Mouse (Mus musculus) adrenal gland, adult (tissue): ENCODE data around the gene Anapc2.

Source experiments
- DNase-seq, 2 experiments: peaks; one replicate each; pipeline ENCODE4 v3.0.0; 2022 to 2023; ENCODE audit warnings: low spot score in 1 of 2; ENCODE audit not compliant: inconsistent age in 2 of 2

Anapc2 gene

GRCm38 (mm10) chr2:25271827-25272511 lies at the start of gene Anapc2, which contains the start of gene Ssna1:
Gene Anapc2, plus strand, starts transcription at chr2:25272478.
Gene Ssna1, minus strand, starts transcription at chr2:25272438.
- DNase-seq = peak; percentile 98 to 99

DNA sequence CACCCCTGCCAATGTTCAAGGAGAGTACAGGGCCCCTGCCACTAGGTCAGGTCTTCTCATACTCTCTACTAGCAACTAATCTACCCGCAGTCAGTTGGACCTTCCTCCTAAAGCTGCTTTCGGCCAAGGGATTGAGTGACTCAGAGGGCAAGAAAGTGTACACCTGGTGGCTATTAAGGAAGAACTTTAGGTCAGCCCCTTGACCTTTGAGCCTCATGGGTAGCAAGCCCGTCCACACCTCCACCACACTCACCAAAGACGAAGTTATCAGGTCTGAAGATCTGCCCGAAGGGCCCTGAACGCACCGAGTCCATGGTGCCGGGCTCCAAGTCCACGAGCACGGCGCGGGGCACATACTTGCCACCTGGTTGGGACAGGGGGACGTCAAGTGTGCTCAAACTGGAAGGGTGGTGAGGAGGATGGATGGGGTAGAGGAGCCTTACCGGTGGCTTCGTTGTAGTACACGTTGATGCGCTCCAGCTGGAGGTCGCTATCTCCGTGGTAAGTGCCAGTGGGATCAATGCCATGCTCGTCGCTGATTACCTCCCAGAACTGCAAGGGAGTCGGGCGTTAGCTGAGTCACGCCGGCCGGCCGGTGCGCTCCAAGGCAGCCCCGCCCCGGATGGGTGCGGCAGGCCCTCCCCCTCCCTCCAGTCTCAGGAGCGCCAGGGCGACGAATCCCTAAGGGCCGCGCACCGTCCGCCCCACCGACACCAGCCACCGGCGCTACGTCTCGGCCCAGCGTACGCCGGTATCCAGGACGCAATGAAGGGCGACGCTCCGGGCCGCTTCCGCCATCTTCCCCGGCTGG lies 48.4 kb upstream of the Anapc2 start:
- peak; percentile 94 to 97 for DNase-seq

DNA sequence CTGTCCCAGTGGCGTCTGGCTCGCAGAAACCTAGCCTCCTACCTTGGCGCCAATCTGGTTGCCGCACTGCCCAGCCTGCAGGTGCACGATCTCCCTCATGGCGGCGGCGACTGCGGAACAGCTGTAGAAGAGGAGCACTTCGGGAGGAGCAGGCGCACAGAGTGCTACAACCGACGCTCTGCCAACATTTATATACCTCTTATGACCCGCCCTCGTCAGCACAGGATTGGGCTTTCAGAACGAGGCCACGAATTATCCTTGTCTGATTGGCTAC lies 47.8 kb upstream of the Anapc2 start, which contains the start of gene Tubb4b:
TSS of gene Tubb4b (minus strand) at position 211 of the 274 bp plus-strand sequence.
- no peak for DNase-seq

- peak; percentile 99 for DNase-seq
These were observed 47.2 kb upstream of the Anapc2 start for GRCm38 (mm10) chr2:25224766-25225752.

DNA sequence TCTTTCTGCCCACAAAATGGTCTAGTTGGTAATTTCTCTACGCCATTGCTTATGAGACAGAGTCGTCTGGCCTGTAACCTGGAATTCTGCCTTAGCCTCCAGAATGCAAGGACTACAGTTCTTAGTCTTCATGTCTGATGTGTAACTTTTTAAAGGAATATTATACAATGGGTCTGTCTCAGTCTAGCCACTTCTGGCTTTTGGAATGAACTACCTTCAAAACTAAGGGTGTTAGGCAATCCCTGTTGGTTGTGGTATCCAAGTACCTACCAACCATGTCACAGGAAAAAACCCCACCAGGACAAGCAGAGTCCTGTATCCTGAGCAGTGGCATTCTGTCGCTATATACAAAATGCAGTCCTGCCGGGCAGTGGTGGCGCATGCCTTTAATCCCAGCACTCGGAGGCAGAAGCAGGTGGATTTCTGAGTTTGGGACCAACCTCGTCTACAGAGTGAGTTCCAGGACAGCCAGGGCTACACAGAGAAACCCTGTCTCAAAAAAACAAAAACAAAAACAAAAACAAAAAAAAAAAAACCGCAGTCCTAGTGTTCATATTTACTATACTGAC lies 46.4 kb upstream of the Anapc2 start:
- peak in 1 of 2 experiments; percentile 51 for DNase-seq

- peak in 1 of 2 experiments; percentile 48 for DNase-seq
These were observed 45.4 kb upstream of the Anapc2 start for GRCm38 (mm10) chr2:25226864-25227263.

DNA sequence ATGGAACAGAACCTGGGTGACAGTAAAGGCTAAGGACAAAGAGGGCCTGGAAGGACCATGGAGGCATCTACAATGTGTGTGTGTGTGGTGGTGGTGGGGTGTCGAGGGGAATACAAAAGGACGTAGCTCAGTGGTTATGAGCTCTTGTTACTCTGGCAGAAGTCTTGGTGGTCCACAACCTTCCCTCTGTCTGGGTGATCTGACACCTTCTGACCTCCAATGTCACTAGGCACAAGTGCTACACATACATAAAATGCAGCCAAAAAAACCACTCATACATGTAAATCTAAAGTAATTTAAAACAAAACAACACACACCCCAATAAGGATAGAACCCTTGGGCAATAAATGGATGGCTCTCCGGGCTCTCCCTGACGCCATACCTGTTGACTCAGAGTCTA lies 44.9 kb upstream of the Anapc2 start:
- no peak for DNase-seq

DNA sequence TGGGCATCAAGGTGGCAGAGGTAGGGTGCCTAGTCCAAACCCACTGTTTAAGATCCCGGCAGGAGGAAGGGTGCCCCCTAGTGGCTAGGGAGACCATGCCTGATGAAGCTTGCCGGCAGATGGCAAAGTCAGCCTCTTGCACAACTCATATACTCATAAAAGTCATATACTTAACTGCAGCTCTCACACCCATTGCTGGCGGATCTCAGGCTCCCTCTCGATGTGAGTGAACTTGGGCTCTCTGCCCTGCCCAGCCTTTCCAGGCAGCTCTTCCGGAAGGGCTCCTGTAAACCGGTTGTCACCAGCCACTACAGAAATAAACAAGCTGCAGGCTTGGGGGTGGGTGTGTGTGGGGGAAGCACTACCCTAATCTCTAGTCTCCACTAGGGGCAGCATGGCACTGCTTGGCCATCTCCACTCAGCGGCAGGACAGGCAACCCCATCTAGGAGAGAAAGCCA lies 43.8 kb upstream of the Anapc2 start:
- peak; percentile 89 to 96 for DNase-seq

DNA sequence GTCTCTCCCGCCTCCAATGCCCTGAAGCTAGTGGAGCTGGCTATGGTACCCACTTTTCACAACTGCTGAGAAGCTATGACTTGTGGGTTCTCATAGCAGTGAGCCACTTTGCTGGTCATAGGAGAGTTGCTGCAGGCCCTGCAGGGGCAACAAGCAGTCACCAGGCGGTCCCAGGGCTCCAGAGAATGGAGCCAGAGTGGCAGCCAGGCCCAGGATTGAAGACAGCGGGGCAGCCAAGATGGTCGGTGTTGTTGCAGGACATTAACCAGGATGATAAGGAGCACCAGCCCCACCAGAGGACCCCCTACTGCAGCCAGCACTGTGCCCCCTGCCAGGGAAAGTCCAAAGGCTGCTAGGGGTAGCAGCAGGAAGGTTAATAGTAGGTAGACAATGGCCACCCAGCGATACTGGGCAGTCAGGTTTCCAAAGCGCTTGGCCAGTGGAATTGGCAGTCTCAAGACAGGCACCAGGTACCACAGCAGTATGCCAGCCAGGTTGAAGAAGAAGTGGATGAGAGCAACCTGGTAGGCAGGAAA lies 43.2 kb upstream of the Anapc2 start:
- peak in 1 of 2 experiments; percentile 47 for DNase-seq

GRCm38 (mm10) chr2:25229582-25229981 lies 42.7 kb upstream of the Anapc2 start:
- DNase-seq = no peak

DNA sequence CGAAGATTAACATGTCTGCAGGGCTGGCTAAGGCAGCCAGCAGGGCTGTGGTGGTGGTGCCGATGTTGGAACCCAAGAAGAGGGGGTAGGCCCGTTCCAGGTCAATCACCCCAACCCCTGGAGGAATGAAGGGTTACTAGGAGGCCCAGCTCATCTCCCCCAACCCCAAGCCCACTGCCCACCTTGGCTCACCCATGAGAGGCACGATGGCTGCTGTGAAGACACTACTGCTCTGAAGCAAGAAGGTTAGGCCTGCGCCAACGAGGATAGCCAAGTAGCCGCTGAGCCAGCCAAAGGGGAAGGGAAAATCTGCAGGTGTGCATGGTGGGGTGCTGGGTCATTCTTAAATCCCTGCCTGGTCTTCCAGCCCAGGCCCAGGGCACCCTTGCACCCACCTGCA lies 41.7 kb upstream of the Anapc2 start:
- no peak for DNase-seq

- no peak for DNase-seq
These were observed 41.2 kb upstream of the Anapc2 start for GRCm38 (mm10) chr2:25231038-25231437.

- no peak for DNase-seq
These were observed 38.9 kb upstream of the Anapc2 start for GRCm38 (mm10) chr2:25233421-25233820.

GRCm38 (mm10) chr2:25234050-25234449 lies 38.2 kb upstream of the Anapc2 start, which contains the start of gene Slc34a3:
Gene Slc34a3, minus strand, starts transcription at chr2:25234364.
- DNase-seq = no peak

- DNase-seq = no peak
These were observed 37.6 kb upstream of the Anapc2 start for GRCm38 (mm10) chr2:25234551-25235220.

DNA sequence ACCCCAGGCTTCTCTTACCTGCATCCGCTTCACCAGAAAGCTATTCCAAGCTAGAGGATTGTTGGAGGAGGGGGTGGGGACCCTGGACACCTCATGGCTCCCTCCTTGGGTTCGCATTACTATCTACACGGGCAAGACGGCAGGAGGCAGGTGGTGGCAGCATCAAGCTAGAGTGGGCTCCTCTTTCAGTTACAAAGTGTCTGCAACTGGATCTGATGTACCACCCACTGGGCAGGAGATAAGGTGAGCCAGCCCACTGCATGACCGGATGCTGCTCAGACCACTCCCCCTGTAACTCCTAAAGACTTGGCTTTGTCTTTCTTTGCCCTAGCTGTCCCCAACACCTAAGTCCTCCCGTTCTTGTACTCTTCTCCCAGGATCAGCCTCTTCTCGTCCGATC lies 35.7 kb upstream of the Anapc2 start, which contains the start of gene Rnf224:
TSS of gene Rnf224 (minus strand) at position 174 of the 400 bp plus-strand sequence.
- no peak for DNase-seq

GRCm38 (mm10) chr2:25237522-25237921 lies 34.8 kb upstream of the Anapc2 start:
- no peak for DNase-seq

- no peak for DNase-seq
These were observed 34.2 kb upstream of the Anapc2 start for GRCm38 (mm10) chr2:25238106-25238505.

DNA sequence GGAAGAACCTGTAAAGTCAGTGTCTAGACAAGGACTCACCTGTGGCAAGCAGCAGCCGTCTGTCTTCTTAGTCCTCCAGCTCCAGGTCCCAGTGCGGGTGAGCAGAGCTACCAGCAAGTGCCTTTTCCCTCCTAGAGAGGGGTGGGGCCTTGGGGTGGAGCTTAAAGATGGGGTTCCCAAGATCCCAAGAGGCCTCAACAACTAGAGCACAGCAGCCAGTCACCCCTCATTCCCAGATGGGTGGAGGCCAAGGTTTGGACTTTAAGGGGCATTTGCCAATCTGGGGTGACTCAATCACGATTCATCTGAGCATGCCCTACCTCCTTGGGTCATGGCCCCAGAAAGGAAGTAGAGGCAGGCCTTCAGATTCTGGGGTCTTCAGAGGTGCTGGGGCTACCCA lies 32.5 kb upstream of the Anapc2 start:
- DNase-seq = peak in 1 of 2 experiments; percentile 53

DNA sequence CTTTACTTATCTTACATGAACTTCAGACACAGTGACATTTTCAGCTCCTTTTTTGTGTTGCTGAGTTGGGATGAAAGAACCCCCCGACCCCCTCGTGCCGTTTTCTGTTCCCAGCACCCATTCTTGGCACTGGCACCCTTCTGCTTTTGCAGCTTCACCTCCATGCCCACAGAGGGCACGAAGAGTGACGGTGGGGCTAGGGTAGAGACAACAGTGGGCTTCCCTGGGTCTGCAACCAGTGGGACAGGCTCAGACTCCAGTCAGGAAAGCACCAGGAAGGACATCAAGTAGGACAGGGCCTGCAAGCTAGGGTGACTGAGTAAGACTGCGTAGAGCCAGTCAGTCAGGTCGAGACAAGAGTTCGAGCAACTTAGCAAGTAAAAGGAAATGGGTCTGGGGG lies 32.0 kb upstream of the Anapc2 start:
- DNase-seq = peak in 1 of 2 experiments; percentile 25
